Mouse (Mus musculus) thymus, adult 2 months (tissue): ENCODE measurements around the gene Cyba.

Experiments
- CTCF ChIP-seq: fragments of 200-500 bp; IDR thresholded peaks from 2 replicates; pipeline ENCODE4 v1.5.1; 2012; ENCODE audit warnings: mild to moderate bottlenecking, control low read depth, low read length, moderate library complexity, borderline replicate concordance; ENCODE audit not compliant: control insufficient read depth, poor library complexity, insufficient read depth; ENCODE audit errors: extremely low read depth
- POLR2A ChIP-seq: fragments of 200-500 bp; IDR thresholded peaks from 2 replicates; pipeline ENCODE4 v1.6.1; 2012; ENCODE audit warnings: mild to moderate bottlenecking, low read length, control low read depth, moderate library complexity; ENCODE audit not compliant: control insufficient read depth, poor library complexity, insufficient read depth; ENCODE audit errors: extremely low read depth

DNA sequence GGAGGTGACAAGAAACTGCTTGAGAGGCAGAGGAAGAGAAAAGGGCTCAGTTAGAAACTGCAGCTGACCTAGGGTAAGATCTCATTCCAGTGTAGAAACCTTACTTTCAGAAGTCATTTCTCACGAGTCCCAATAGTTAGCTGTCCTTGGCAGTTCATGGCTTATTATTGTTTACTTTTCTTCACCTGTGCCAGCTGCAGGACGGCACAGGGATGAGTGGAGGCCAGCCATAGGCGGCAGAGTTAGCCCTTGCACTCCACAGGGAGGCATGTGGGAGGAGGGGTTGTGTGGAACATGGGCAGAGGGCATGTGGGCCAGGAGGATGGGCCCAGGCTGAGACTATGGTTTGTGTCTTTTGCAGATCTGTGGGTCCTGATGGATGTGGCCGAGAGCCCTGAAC, 49.7 kb downstream of the Cyba start:
- TF ChIP-seq CTCF (no peak), POLR2A (no peak)
